Mouse (Mus musculus): Measurements from ENCODE around the gene Hip1. TPM values are rescaled to one million over a fixed set of nuclear protein-coding genes. Genes with fewer than 3 reads are reported as not detected.
"Not testable (repeated sequence)": the region's sequence is repeated elsewhere in the genome, so short reads cannot be mapped to it uniquely, and the experiment has no call there.

Hip1 gene
- total RNA-seq, 2 experiments from 2014 or later, result 20.0 to 28.0 TPM

- not testable (repeated sequence) for DNase-seq
These were observed 175.7 kb downstream of the Hip1 start for GRCm38 (mm10) chr5:135369196-135369595.

GRCm38 (mm10) chr5:135368312-135368711, 176.6 kb downstream of the Hip1 start:
- DNase-seq, result no peak

DNA sequence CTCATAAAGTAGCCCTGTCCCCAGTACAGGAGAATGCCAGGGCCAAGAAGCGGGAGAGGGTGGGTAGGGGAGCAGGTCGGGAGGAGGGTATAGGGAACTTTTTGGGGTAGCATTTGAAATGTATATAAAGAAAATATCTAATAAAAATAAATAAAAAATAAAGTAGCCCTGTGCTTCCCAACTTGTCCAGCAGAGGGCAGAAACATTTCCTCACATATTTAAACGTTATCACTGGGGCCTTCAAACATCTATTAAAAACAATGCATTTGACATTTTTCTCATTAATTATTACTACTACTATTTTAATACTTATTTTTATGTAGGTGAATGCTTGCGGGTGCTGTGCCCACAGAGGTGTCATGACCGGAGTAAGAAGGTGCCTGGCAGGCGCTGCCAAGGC, 177.1 kb downstream of the Hip1 start:
- DNase-seq, result no peak

GRCm38 (mm10) chr5:135363540-135363939, 181.4 kb downstream of the Hip1 start:
- DNase-seq, result peak; percentile 24 to 38

GRCm38 (mm10) chr5:135362572-135362971, 182.3 kb downstream of the Hip1 start:
- no peak for DNase-seq

DNA sequence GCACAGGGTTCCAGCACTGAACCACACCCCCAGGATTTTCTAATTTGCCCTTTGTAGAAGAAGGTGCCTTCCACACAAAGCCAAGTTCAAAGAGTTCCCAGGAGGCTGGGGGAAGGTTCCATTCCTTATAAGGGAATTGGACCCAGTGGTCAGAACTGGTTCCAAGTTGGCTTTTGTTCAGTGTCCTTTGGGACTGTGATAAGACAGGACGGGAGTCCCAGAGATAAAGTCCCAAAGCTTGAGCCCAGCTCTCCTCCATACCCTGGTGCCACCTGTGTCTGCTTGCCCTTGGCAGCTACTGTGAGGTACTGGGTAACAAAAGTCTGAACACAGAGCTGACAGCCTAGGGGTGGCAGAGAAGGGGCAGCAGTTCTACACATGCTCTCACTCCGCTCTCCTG, 185.1 kb downstream of the Hip1 start:
- DNase-seq, result peak; percentile 14 to 50

GRCm38 (mm10) chr5:135357556-135357955, 187.4 kb downstream of the Hip1 start:
- no peak for DNase-seq

Small RNA genes lying within 50 kb of the gene (microRNA-seq; reads per million reads assigned to microRNA genes)
- gene Mir7033, result 2.7 reads per million, percentile 5 among the genes with 10 or more reads in this experiment

Other genes starting within 250 kb of the Hip1 start
- not detected for gene Fkbp6, start 195.1 kb downstream of the Hip1 start, total RNA-seq (2021)
- not detected for gene Trim50, start 191.8 kb downstream of the Hip1 start, total RNA-seq (2021)
- 10 to 100 TPM; 13.7 to 23.7 TPM for gene Nsun5, start 175.2 kb downstream of the Hip1 start, total RNA-seq (2021)
- gene Pom121, start 150.6 kb downstream of the Hip1 start, total RNA-seq (2021), result 10 to 100 TPM; 21.4 to 24.6 TPM
- not detected for gene Ccl26, start 18.4 kb upstream of the Hip1 start, total RNA-seq (2021)
- gene Ccl24, start 27.9 kb upstream of the Hip1 start, total RNA-seq (2021), result under 1 TPM; 0.73 to 0.82 TPM
- gene Rhbdd2, start 87.5 kb upstream of the Hip1 start, total RNA-seq (2021), result 10 to 100 TPM; 46.9 to 48.8 TPM
- 100 to 1,000 TPM; 300 to 324 TPM for gene Por, start 124.9 kb upstream of the Hip1 start, total RNA-seq (2021)
- 10 to 100 TPM; 55.5 to 59.9 TPM for gene Tmem120a, start 199.3 kb upstream of the Hip1 start, total RNA-seq (2021)
- under 1 TPM; 0.33 to 0.83 TPM for gene Styxl1, start 233.3 kb upstream of the Hip1 start, total RNA-seq (2021)
- 100 to 1,000 TPM; 489 to 545 TPM for gene Mdh2, start 233.4 kb upstream of the Hip1 start, total RNA-seq (2021)